Mouse (Mus musculus): ENCODE measurements around the gene Lcn8.

GRCm38 (mm10) chr2:25679559-25679958 lies 26.6 kb downstream of the Lcn8 start:
- no peak for TF ChIP-seq EP300 (optimal IDR thresholded peaks at IDR 0.05)
- no peak for TF ChIP-seq CTCF (IDR thresholded peaks at IDR 0.05; ENCODE audit: low read depth)

All from stomach, postnatal 0 days (tissue).